Mouse (Mus musculus) liver, embryonic 16.5 days (tissue): Measurements from ENCODE around the gene 1700080O16Rik. TPM values are rescaled to one million over a fixed set of nuclear protein-coding genes. Genes with fewer than 3 reads are reported as not detected.

Experiments used
- ATAC-seq: fragments of 200-750 bp; cut with Nextera tagmentation; 2 replicates; pipeline ENCODE4 v1.8.0; 2017; ENCODE audit warnings: low read depth, mild to moderate bottlenecking, moderate number of reproducible peaks, moderate library complexity
- H3K27ac ChIP-seq: fragments of 300-500 bp; sonication (generic); 2 replicates; pipeline ENCODE4 v1.5.1; 2014; ENCODE audit warnings: mild to moderate bottlenecking, low read length
- H3K27me3 ChIP-seq: fragments of 300-500 bp; sonication (generic); 2 replicates; pipeline ENCODE4 v1.6.1; 2014; ENCODE audit warnings: low read depth, low read length, mixed read lengths; ENCODE audit not compliant: control insufficient read depth, insufficient read depth
- H3K36me3 ChIP-seq: fragments of 300-500 bp; sonication (generic); 2 replicates; pipeline ENCODE4 v1.6.1; 2014; ENCODE audit warnings: mild to moderate bottlenecking; ENCODE audit not compliant: control insufficient read depth, insufficient read depth
- H3K4me1 ChIP-seq: fragments of 300-500 bp; sonication (generic); 2 replicates; pipeline ENCODE4 v1.6.1; 2014; ENCODE audit warnings: low read depth, low read length, mixed read lengths; ENCODE audit not compliant: control insufficient read depth
- H3K4me2 ChIP-seq: fragments of 300-500 bp; sonication (generic); 2 replicates; pipeline ENCODE4 v1.6.1; 2014; ENCODE audit warnings: low read depth, low read length, mixed read lengths
- H3K4me3 ChIP-seq: fragments of 300-500 bp; sonication (generic); 2 replicates; pipeline ENCODE4 v1.5.1; 2014; ENCODE audit warnings: low read depth, mild to moderate bottlenecking, low read length
- H3K9ac ChIP-seq: fragments of 300-500 bp; sonication (generic); 2 replicates; pipeline ENCODE4 v1.6.1; 2014; ENCODE audit warnings: low read depth, low read length
- H3K9me3 ChIP-seq: fragments of 300-500 bp; sonication (generic); replicated peaks from 2 replicates; pipeline ENCODE4 v1.6.1; 2016; ENCODE audit warnings: low read length; ENCODE audit not compliant: control insufficient read depth
- WGBS: fragments of 180-500 bp; shearing (Covaris S2); extraction: QIAGEN DNeasy Blood & Tissue Kit; methylation state at CpG from one replicate; pipeline ENCODE4 v1.1.7; 2014; ENCODE audit not compliant: insufficient replicate concordance; 5-methylcytosine and 5-hydroxymethylcytosine counted together
- polyA plus RNA-seq: library from polyadenylated mRNA; unstranded; fragments of >200 nt; fragmentation: Nextera tagmentation; extraction: Ambion mirVana; gene quantifications from 2 replicates; pipeline ENCODE4 v1.2.1, GENCODE M21; 2015

1700080O16Rik gene
- not detected in 2 replicates for polyA plus RNA-seq

- Histone ChIP-seq H3K27me3 (no peaks in the 10 kb centered on the region; the same call in 1 of the 2 replicates), H3K4me3 (no peak within 1 kb of the TSS), H3K4me2 (no peak within 1 kb of the TSS), H3K27ac (no peak within 1 kb of the TSS), H3K4me1 (no peaks in the 10 kb centered on the region), H3K9me3 (no peaks in the 10 kb centered on the region), H3K36me3 (no peaks in the 10 kb centered on the region), H3K9ac (no peak within 1 kb of the TSS)
- ATAC-seq, result no peak
- WGBS, result 76% methylated on average over 12 of the region's 12 CpGs
These were observed at the start of gene 1700080O16Rik for GRCm38 (mm10) chrX:51972672-51973071. Gene 1700080O16Rik, minus strand, starts transcription at chrX:51972772.

- H3K4me2 ChIP-seq, result no peak overlapping the region
- H3K36me3 ChIP-seq, result no peaks in the 10 kb centered on the region
- WGBS, result 30% methylated on average over 9 of the region's 9 CpGs
- no peak overlapping the region for H3K27ac ChIP-seq
- no peaks in the 10 kb centered on the region for H3K9me3 ChIP-seq
- no peaks in the 10 kb centered on the region for H3K27me3 ChIP-seq
- no peak overlapping the region for H3K4me3 ChIP-seq
- H3K4me1 ChIP-seq, result no peaks in the 10 kb centered on the region
- ATAC-seq, result no peak
- H3K9ac ChIP-seq, result no peak overlapping the region
These were observed 45.1 kb upstream of the 1700080O16Rik start for GRCm38 (mm10) chrX:52017660-52018059.

- WGBS, result 62% methylated on average over 5 of the region's 5 CpGs
- Histone ChIP-seq H3K4me2 (no peak overlapping the region), H3K36me3 (no peaks in the 10 kb centered on the region), H3K9me3 (no peaks in the 10 kb centered on the region), H3K4me3 (no peak overlapping the region), H3K27me3 (no peaks in the 10 kb centered on the region), H3K27ac (no peak overlapping the region), H3K9ac (no peak overlapping the region), H3K4me1 (no peaks in the 10 kb centered on the region)
- ATAC-seq, result no peak
These were observed 27.5 kb upstream of the 1700080O16Rik start for GRCm38 (mm10) chrX:52000072-52000471.

GRCm38 (mm10) chrX:51999426-51999825 lies 26.9 kb upstream of the 1700080O16Rik start:
- Histone ChIP-seq H3K27ac (no peak overlapping the region), H3K4me3 (no peak overlapping the region), H3K4me2 (no peak overlapping the region), H3K27me3 (no peaks in the 10 kb centered on the region), H3K9ac (no peak overlapping the region), H3K36me3 (no peaks in the 10 kb centered on the region), H3K4me1 (no peaks in the 10 kb centered on the region), H3K9me3 (no peaks in the 10 kb centered on the region)
- WGBS, result 58% methylated on average over 4 of the region's 4 CpGs
- no peak for ATAC-seq

- no peak overlapping the region for H3K4me3 ChIP-seq
- ATAC-seq, result no peak
- H3K4me1 ChIP-seq, result no peaks in the 10 kb centered on the region
- H3K27ac ChIP-seq, result no peak overlapping the region
- H3K27me3 ChIP-seq, result no peaks in the 10 kb centered on the region; the same call in 1 of the 2 replicates
- no peak overlapping the region for H3K9ac ChIP-seq
- no peaks in the 10 kb centered on the region for H3K36me3 ChIP-seq
- WGBS, result 41% methylated on average over 4 of the region's 4 CpGs
- H3K4me2 ChIP-seq, result no peak overlapping the region
- no peaks in the 10 kb centered on the region for H3K9me3 ChIP-seq
These were observed 3.8 kb upstream of the 1700080O16Rik start for GRCm38 (mm10) chrX:51976361-51976760.

GRCm38 (mm10) chrX:51974618-51975017 lies 2.0 kb upstream of the 1700080O16Rik start:
- H3K27me3 ChIP-seq, result no peaks in the 10 kb centered on the region; the same call in 1 of the 2 replicates
- H3K36me3 ChIP-seq, result no peaks in the 10 kb centered on the region
- ATAC-seq, result no peak

GRCm38 (mm10) chrX:51948071-51948470 lies 24.5 kb downstream of the 1700080O16Rik start:
- H3K9me3 ChIP-seq, result no peaks in the 10 kb centered on the region
- H3K9ac ChIP-seq, result no peak overlapping the region
- H3K4me2 ChIP-seq, result no peak overlapping the region
- no peak overlapping the region for H3K27ac ChIP-seq
- no peak overlapping the region for H3K4me3 ChIP-seq
- WGBS, result 75% methylated on average over 3 of the region's 3 CpGs
- no peaks in the 10 kb centered on the region for H3K36me3 ChIP-seq
- H3K27me3 ChIP-seq, result no peaks in the 10 kb centered on the region
- no peaks in the 10 kb centered on the region for H3K4me1 ChIP-seq
- no peak for ATAC-seq

More at GRCm38 (mm10) chrX:51974618-51975017, 2.0 kb upstream of the 1700080O16Rik start:
- H3K4me2 ChIP-seq, result no peak overlapping the region
- no peak overlapping the region for H3K9ac ChIP-seq
- H3K4me3 ChIP-seq, result no peak overlapping the region
- H3K27ac ChIP-seq, result no peak overlapping the region
- no peaks in the 10 kb centered on the region for H3K4me1 ChIP-seq
- no peaks in the 10 kb centered on the region for H3K9me3 ChIP-seq

- Histone ChIP-seq H3K4me1 (no peaks in the 10 kb centered on the region), H3K4me2 (no peak overlapping the region), H3K9ac (no peak overlapping the region), H3K36me3 (no peaks in the 10 kb centered on the region), H3K27ac (no peak overlapping the region), H3K27me3 (no peaks in the 10 kb centered on the region), H3K4me3 (no peak overlapping the region), H3K9me3 (no peaks in the 10 kb centered on the region)
- 40% methylated on average over 5 of the region's 5 CpGs for WGBS
- ATAC-seq, result no peak
These were observed 34.5 kb downstream of the 1700080O16Rik start for GRCm38 (mm10) chrX:51938076-51938475.

GRCm38 (mm10) chrX:51919091-51919490 lies 53.5 kb downstream of the 1700080O16Rik start:
- H3K4me1 ChIP-seq, result no peaks in the 10 kb centered on the region
- no peaks in the 10 kb centered on the region for H3K9me3 ChIP-seq
- no peak overlapping the region for H3K27ac ChIP-seq
- ATAC-seq, result no peak
- H3K36me3 ChIP-seq, result no peaks in the 10 kb centered on the region
- WGBS, result 50% methylated on average over 4 of the region's 4 CpGs
- no peaks in the 10 kb centered on the region for H3K27me3 ChIP-seq
- no peak overlapping the region for H3K4me3 ChIP-seq
- H3K9ac ChIP-seq, result no peak overlapping the region
- no peak overlapping the region for H3K4me2 ChIP-seq
